Mouse (Mus musculus): Measurements from ENCODE around the gene Lrrc4b.

- TF ChIP-seq CTCF (IDR thresholded peaks at IDR 0.05; ENCODE audit: control insufficient read depth, insufficient read depth, insufficient read length), result no peak
- TF ChIP-seq USF1 (IDR thresholded peaks at IDR 0.05; ENCODE audit: low read depth), result no peak
- TF ChIP-seq MYOG (IDR thresholded peaks at IDR 0.05; ENCODE audit: control insufficient read depth, extremely low read depth, insufficient read length), result no peak
- TF ChIP-seq MAX (IDR thresholded peaks at IDR 0.05), result no peak
Measured at GRCm38 (mm10) chr7:44460067-44460466, 31.2 kb downstream of the Lrrc4b start.
